Mouse (Mus musculus) gastrocnemius, postnatal 4 days (tissue): ENCODE results near the gene Ms4a6c. TPM values are rescaled to one million over a fixed set of nuclear protein-coding genes. Genes with fewer than 3 reads are reported as not detected.
"Not testable (repeated sequence)": the region's sequence is repeated elsewhere in the genome, so short reads cannot be mapped to it uniquely, and the experiment has no call there.

Experiments used
- DNase-seq, 2 experiments: peaks; one replicate each; pipeline ENCODE4 v3.0.0; 2021 to 2022; ENCODE audit warnings: low spot score in 2 of 2, mixed read lengths in 2 of 2
- total RNA-seq, 2 experiments: library from RNA; stranded (reverse); gene quantifications; 2 replicates each; pipeline ENCODE4 v1.2.3; 2021

The Ms4a6c gene
- total RNA-seq, 2 experiments from 2014 or later: 6.9 to 10.3 TPM

DNA sequence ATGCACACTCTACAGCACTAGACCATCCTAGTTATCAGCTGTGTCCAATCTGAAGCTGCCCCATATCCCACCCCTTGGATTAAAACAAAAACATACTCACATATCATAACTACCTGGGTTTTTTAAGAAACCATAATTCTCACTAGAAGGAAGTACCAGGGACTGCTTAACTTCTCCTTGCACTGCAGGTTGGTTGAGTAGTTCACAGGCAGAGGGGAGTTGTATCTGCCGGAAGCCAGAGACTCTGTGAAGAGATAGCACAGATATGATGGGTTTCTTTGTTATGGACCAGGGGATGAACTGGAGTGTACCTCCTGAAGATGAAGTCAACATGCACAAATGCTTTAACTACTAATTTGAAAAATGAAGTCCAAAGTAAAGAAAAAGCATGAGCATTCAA is 31.6 kb downstream of the Ms4a6c start:
- DNase-seq: no peak

GRCm38 (mm10) chr19:11501326-11501725 is 32.2 kb downstream of the Ms4a6c start:
- no peak for DNase-seq

- DNase-seq: no peak
Observed at GRCm38 (mm10) chr19:11504857-11505256, 35.7 kb downstream of the Ms4a6c start.

DNA sequence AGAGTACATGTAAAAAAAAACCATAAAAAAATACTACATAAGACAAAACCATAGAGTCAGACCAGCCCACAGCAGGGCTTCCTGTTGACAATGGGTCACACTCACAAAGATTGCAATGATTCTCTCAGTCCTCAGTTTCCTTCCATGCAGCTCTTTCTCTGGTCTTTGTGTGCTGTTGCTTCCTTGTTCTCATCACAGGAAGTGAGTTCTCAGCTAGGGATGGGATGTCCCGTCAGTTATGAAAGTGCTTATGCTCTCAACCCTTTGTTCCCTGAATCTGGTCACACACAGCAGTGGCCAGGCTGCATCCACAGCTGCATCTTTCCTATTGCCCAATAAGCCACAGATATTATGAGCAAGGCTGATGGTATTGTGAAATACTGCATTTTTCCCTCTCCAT is 44.3 kb downstream of the Ms4a6c start:
- no peak for DNase-seq

DNA sequence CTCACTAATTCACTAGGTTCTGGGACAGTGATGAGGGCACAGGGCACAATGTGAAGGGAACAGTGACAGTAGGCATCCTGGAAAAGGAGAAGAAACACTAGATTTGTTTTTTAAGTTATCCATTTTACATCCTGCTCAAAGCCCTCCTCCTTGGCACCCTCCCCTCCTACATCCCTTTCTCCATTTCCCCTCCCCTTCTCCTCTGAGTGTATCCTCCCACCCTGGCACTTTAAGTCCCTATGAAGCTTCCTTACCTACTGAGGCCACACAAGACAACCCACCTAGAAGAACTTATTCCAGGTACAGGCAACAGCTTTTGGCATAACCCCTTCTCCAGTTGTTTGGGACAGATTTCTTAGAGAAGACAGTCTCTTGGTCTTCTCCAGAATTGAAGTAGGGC is 47.1 kb downstream of the Ms4a6c start, which contains the start of gene Ms4a6b:
Ms4a6b (plus strand) TSS at position 267 of the 400 bp plus-strand sequence.
- no peak for DNase-seq

GRCm38 (mm10) chr19:11516845-11517244 is 47.7 kb downstream of the Ms4a6c start:
- no peak for DNase-seq

- not testable (repeated sequence) for DNase-seq
Observed at GRCm38 (mm10) chr19:11517373-11517772, 48.2 kb downstream of the Ms4a6c start.

DNA sequence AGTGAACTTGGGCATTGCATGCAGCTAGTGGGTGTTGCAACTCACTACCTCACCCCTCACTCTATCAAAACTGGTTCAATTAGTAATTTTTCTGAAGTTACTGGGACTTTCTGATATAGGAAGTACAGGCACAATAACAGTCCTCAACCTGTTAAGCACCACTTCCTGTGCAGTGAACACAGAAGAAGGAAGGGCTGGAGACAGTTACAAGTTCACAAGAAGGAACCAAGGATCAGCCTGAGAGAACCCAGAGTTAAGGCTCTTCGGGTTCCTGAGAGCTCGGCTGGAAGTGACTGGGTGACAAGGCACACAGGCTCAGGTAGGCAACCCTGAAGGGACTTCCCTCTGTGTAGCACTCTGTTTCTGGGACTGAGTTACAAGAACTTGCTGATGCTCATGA is 49.2 kb downstream of the Ms4a6c start:
- DNase-seq: not testable (repeated sequence)

- no peak for DNase-seq
Observed at GRCm38 (mm10) chr19:11520146-11520545, 51.0 kb downstream of the Ms4a6c start.

Other genes with a start within 250 kb of the Ms4a6c start
- gene Ms4a12, start 236.9 kb upstream of the Ms4a6c start, total RNA-seq: not detected
- gene Ms4a1, start 203.1 kb upstream of the Ms4a6c start, total RNA-seq: under 1 TPM; 0.20 to 0.23 TPM
- gene Ms4a5, start 185.5 kb upstream of the Ms4a6c start, total RNA-seq: not detected
- under 1 TPM; 0.22 to 0.26 TPM for gene Ms4a14, start 154.9 kb upstream of the Ms4a6c start, total RNA-seq
- 1 to 10 TPM; 2.4 to 3.7 TPM for gene Ms4a7, start 133.2 kb upstream of the Ms4a6c start, total RNA-seq
- 1 to 10 TPM; 5.9 to 8.5 TPM for gene Ms4a4a, start 93.8 kb upstream of the Ms4a6c start, total RNA-seq
- not detected for gene Ms4a4c, start 64.6 kb upstream of the Ms4a6c start, total RNA-seq
- under 1 TPM; 0.47 to 0.56 TPM for gene Ms4a4b, start 25.8 kb upstream of the Ms4a6c start, total RNA-seq
- gene Gm8369, start 16.6 kb downstream of the Ms4a6c start, total RNA-seq: under 1 TPM in 1 of 2 experiments, not detected in 1; 0.29 TPM
- 1 to 10 TPM; 6.2 to 7.1 TPM for gene Ms4a6b, start 47.1 kb downstream of the Ms4a6c start, total RNA-seq
- gene Ms4a4d, start 67.4 kb downstream of the Ms4a6c start, total RNA-seq: 1 to 10 TPM; 1.2 to 1.7 TPM
- gene Ms4a6d, start 135.5 kb downstream of the Ms4a6c start, total RNA-seq: 1 to 10 TPM; 4.1 to 4.5 TPM
- gene Ms4a2, start 154.4 kb downstream of the Ms4a6c start, total RNA-seq: 1 to 10 TPM; 1.0 to 1.8 TPM
- not detected for gene Ms4a3, start 171.5 kb downstream of the Ms4a6c start, total RNA-seq
- not detected for gene Oosp2, start 191.2 kb downstream of the Ms4a6c start, total RNA-seq
- not detected for gene Oosp1, start 221.8 kb downstream of the Ms4a6c start, total RNA-seq
- gene Oosp3, start 227.7 kb downstream of the Ms4a6c start, total RNA-seq: not detected